Mouse (Mus musculus) right cerebral cortex, postnatal 36 days (tissue): ENCODE data around the gene Rp2.
"Not testable (repeated sequence)": the region's sequence is repeated elsewhere in the genome, so short reads cannot be mapped to it uniquely, and the experiment has no call there.

Experiments
- DNase-seq, 2 experiments: peaks; one replicate each; pipeline ENCODE4 v3.0.0; 2022; ENCODE audit warnings: low spot score in 2 of 2, mixed read lengths in 1 of 2

Rp2 gene

GRCm38 (mm10) chrX:20364391-20365365, at the start of gene Rp2:
Gene Rp2 (plus strand): TSS chrX:20364481.
- peak; percentile 69 to 81 for DNase-seq

GRCm38 (mm10) chrX:20332756-20333155, 31.5 kb upstream of the Rp2 start:
- peak in 1 of 2 experiments; percentile 10 for DNase-seq

- no peak for DNase-seq
These were observed 28.6 kb upstream of the Rp2 start for GRCm38 (mm10) chrX:20335722-20336121.

- no peak for DNase-seq
These were observed 19.3 kb upstream of the Rp2 start for GRCm38 (mm10) chrX:20344980-20345379.

GRCm38 (mm10) chrX:20346355-20346754, 17.9 kb upstream of the Rp2 start:
- DNase-seq = no peak

GRCm38 (mm10) chrX:20350241-20350640, 14.0 kb upstream of the Rp2 start:
- not testable (repeated sequence) for DNase-seq

GRCm38 (mm10) chrX:20355283-20355682, 9.0 kb upstream of the Rp2 start:
- DNase-seq = no peak

GRCm38 (mm10) chrX:20356309-20356708, 8.0 kb upstream of the Rp2 start:
- DNase-seq = no peak

GRCm38 (mm10) chrX:20366036-20366435, 1.8 kb downstream of the Rp2 start:
- no peak for DNase-seq

- DNase-seq = no peak
These were observed 15.2 kb downstream of the Rp2 start for GRCm38 (mm10) chrX:20379347-20380014.

GRCm38 (mm10) chrX:20382260-20382659, 18.0 kb downstream of the Rp2 start:
- no peak for DNase-seq

GRCm38 (mm10) chrX:20387006-20387405, 22.7 kb downstream of the Rp2 start:
- DNase-seq = no peak

GRCm38 (mm10) chrX:20391964-20392363, 27.7 kb downstream of the Rp2 start:
- DNase-seq = not testable (repeated sequence)

- no peak for DNase-seq
These were observed 28.7 kb downstream of the Rp2 start for GRCm38 (mm10) chrX:20392942-20393341.

GRCm38 (mm10) chrX:20404068-20404467, 39.8 kb downstream of the Rp2 start:
- no peak for DNase-seq

GRCm38 (mm10) chrX:20406909-20407308, 42.6 kb downstream of the Rp2 start:
- no peak for DNase-seq

GRCm38 (mm10) chrX:20407676-20408075, 43.4 kb downstream of the Rp2 start:
- DNase-seq = no peak

- no peak for DNase-seq
These were observed 47.1 kb downstream of the Rp2 start for GRCm38 (mm10) chrX:20411382-20411781.

- no peak for DNase-seq
These were observed 47.9 kb downstream of the Rp2 start for GRCm38 (mm10) chrX:20412221-20412620.

- DNase-seq = peak; percentile 22 to 24
These were observed 50.8 kb downstream of the Rp2 start for GRCm38 (mm10) chrX:20414885-20415622.

GRCm38 (mm10) chrX:20418461-20418860, 54.2 kb downstream of the Rp2 start:
- no peak for DNase-seq

GRCm38 (mm10) chrX:20419536-20419935, 55.3 kb downstream of the Rp2 start:
- no peak for DNase-seq
